Mouse (Mus musculus): ENCODE data around the gene Arid5b.

The Arid5b gene

GRCm38 (mm10) chr10:68140306-68140705 lies 138.2 kb downstream of the Arid5b start:
- DNase-seq (ENCODE audit: low read depth in 1 of 2, low spot score in 2 of 2), result no peak

- no peak for DNase-seq (ENCODE audit: low read depth in 1 of 2, low spot score in 2 of 2)
Measured at GRCm38 (mm10) chr10:68138123-68138522, 140.4 kb downstream of the Arid5b start.

- DNase-seq (ENCODE audit: low read depth in 1 of 2, low spot score in 2 of 2), result no peak
Measured at GRCm38 (mm10) chr10:68137151-68137833, 141.2 kb downstream of the Arid5b start.

GRCm38 (mm10) chr10:68136480-68137083 lies 142.0 kb downstream of the Arid5b start:
- peak in 1 of 2 experiments; percentile 37 for DNase-seq (ENCODE audit: low read depth in 1 of 2, low spot score in 2 of 2)

GRCm38 (mm10) chr10:68136051-68136450 lies 142.5 kb downstream of the Arid5b start:
- no peak for DNase-seq (ENCODE audit: low read depth in 1 of 2, low spot score in 2 of 2)

GRCm38 (mm10) chr10:68135416-68135815 lies 143.1 kb downstream of the Arid5b start:
- DNase-seq (ENCODE audit: low read depth in 1 of 2, low spot score in 2 of 2), result no peak

GRCm38 (mm10) chr10:68134549-68134948 lies 144.0 kb downstream of the Arid5b start:
- DNase-seq (ENCODE audit: low read depth in 1 of 2, low spot score in 2 of 2), result no peak

- no peak for DNase-seq (ENCODE audit: low read depth in 1 of 2, low spot score in 2 of 2)
Measured at GRCm38 (mm10) chr10:68134071-68134470, 144.5 kb downstream of the Arid5b start.

GRCm38 (mm10) chr10:68132636-68133035 lies 145.9 kb downstream of the Arid5b start:
- no peak for DNase-seq (ENCODE audit: low read depth in 1 of 2, low spot score in 2 of 2)

- DNase-seq (ENCODE audit: low read depth in 1 of 2, low spot score in 2 of 2), result no peak
Measured at GRCm38 (mm10) chr10:68132154-68132553, 146.4 kb downstream of the Arid5b start.

- no peak for DNase-seq (ENCODE audit: low read depth in 1 of 2, low spot score in 2 of 2)
Measured at GRCm38 (mm10) chr10:68129651-68130050, 148.9 kb downstream of the Arid5b start.

- DNase-seq (ENCODE audit: low read depth in 1 of 2, low spot score in 2 of 2), result no peak
Measured at GRCm38 (mm10) chr10:68129009-68129408, 149.5 kb downstream of the Arid5b start.

- DNase-seq (ENCODE audit: low read depth in 1 of 2, low spot score in 2 of 2), result no peak
Measured at GRCm38 (mm10) chr10:68128441-68128848, 150.1 kb downstream of the Arid5b start.

GRCm38 (mm10) chr10:68127604-68128256 lies 150.8 kb downstream of the Arid5b start:
- DNase-seq (ENCODE audit: low read depth in 1 of 2, low spot score in 2 of 2), result no peak

- no peak for DNase-seq (ENCODE audit: low read depth in 1 of 2, low spot score in 2 of 2)
Measured at GRCm38 (mm10) chr10:68127104-68127503, 151.4 kb downstream of the Arid5b start.

GRCm38 (mm10) chr10:68126551-68126950 lies 152.0 kb downstream of the Arid5b start:
- no peak for DNase-seq (ENCODE audit: low read depth in 1 of 2, low spot score in 2 of 2)

- no peak for DNase-seq (ENCODE audit: low read depth in 1 of 2, low spot score in 2 of 2)
Measured at GRCm38 (mm10) chr10:68125919-68126550, 152.5 kb downstream of the Arid5b start.

- no peak for DNase-seq (ENCODE audit: low read depth in 1 of 2, low spot score in 2 of 2)
Measured at GRCm38 (mm10) chr10:68124985-68125384, 153.6 kb downstream of the Arid5b start.

GRCm38 (mm10) chr10:68123446-68123845 lies 155.1 kb downstream of the Arid5b start:
- DNase-seq (ENCODE audit: low read depth in 1 of 2, low spot score in 2 of 2), result no peak

GRCm38 (mm10) chr10:68121960-68122359 lies 156.6 kb downstream of the Arid5b start:
- DNase-seq (ENCODE audit: low read depth in 1 of 2, low spot score in 2 of 2), result no peak

GRCm38 (mm10) chr10:68121251-68121650 lies 157.3 kb downstream of the Arid5b start:
- no peak for DNase-seq (ENCODE audit: low read depth in 1 of 2, low spot score in 2 of 2)

- no peak for DNase-seq (ENCODE audit: low read depth in 1 of 2, low spot score in 2 of 2)
Measured at GRCm38 (mm10) chr10:68120011-68120410, 158.5 kb downstream of the Arid5b start.
